Mouse (Mus musculus) limb, embryonic 13.5 days (tissue): Measurements from ENCODE around the gene Ttn. TPM values are rescaled to one million over a fixed set of nuclear protein-coding genes. Genes with fewer than 3 reads are reported as not detected.

Experiments used
- ATAC-seq: fragments of 200-750 bp; cut with Nextera tagmentation; 2 replicates; pipeline ENCODE4 v1.8.0; 2017; ENCODE audit warnings: low read depth, moderate number of reproducible peaks, moderate TSS enrichment; ENCODE audit not compliant: low FRiP score
- H3K27ac ChIP-seq: fragments of 300-500 bp; sonication (generic); 2 replicates; pipeline ENCODE4 v1.5.1; 2015; ENCODE audit warnings: inconsistent platforms, mild to moderate bottlenecking, moderate library complexity
- H3K27me3 ChIP-seq: fragments of 300-500 bp; sonication (generic); 2 replicates; pipeline ENCODE4 v1.6.1; 2015; ENCODE audit warnings: mild to moderate bottlenecking, inconsistent platforms
- H3K36me3 ChIP-seq: fragments of 300-500 bp; sonication (generic); 2 replicates; pipeline ENCODE4 v1.6.1; 2015; ENCODE audit warnings: inconsistent platforms, mild to moderate bottlenecking, moderate library complexity
- H3K4me1 ChIP-seq: fragments of 300-500 bp; sonication (generic); 2 replicates; pipeline ENCODE4 v1.6.1; 2015; ENCODE audit warnings: inconsistent platforms
- H3K4me2 ChIP-seq: fragments of 300-500 bp; sonication (generic); replicated peaks from 2 replicates; pipeline ENCODE4 v1.6.1; 2015; ENCODE audit warnings: inconsistent platforms, mild to moderate bottlenecking, moderate library complexity
- H3K4me3 ChIP-seq: fragments of 300-500 bp; sonication (generic); 2 replicates; pipeline ENCODE4 v1.5.1; 2015; ENCODE audit warnings: moderate library complexity, mild to moderate bottlenecking, inconsistent platforms
- H3K9ac ChIP-seq: fragments of 300-500 bp; sonication (generic); 2 replicates; pipeline ENCODE4 v1.6.1; 2015; ENCODE audit warnings: mild to moderate bottlenecking, inconsistent platforms
- H3K9me3 ChIP-seq: fragments of 300-500 bp; sonication (generic); 2 replicates; pipeline ENCODE4 v1.6.1; 2016; ENCODE audit warnings: inconsistent platforms
- WGBS: fragments of 180-500 bp; shearing (Covaris S2); methylation state at CpG from one replicate; pipeline ENCODE4 v1.1.7; 2015; 5-methylcytosine and 5-hydroxymethylcytosine counted together
- polyA plus RNA-seq: library from polyadenylated mRNA; unstranded; fragments of >200 nt; fragmentation: Nextera tagmentation; extraction: Ambion mirVana; gene quantifications from 2 replicates; pipeline ENCODE4 v1.2.1, GENCODE M21; 2015

The Ttn gene
- polyA plus RNA-seq, 1 experiment from 2014 or later, result 78.9 TPM

DNA sequence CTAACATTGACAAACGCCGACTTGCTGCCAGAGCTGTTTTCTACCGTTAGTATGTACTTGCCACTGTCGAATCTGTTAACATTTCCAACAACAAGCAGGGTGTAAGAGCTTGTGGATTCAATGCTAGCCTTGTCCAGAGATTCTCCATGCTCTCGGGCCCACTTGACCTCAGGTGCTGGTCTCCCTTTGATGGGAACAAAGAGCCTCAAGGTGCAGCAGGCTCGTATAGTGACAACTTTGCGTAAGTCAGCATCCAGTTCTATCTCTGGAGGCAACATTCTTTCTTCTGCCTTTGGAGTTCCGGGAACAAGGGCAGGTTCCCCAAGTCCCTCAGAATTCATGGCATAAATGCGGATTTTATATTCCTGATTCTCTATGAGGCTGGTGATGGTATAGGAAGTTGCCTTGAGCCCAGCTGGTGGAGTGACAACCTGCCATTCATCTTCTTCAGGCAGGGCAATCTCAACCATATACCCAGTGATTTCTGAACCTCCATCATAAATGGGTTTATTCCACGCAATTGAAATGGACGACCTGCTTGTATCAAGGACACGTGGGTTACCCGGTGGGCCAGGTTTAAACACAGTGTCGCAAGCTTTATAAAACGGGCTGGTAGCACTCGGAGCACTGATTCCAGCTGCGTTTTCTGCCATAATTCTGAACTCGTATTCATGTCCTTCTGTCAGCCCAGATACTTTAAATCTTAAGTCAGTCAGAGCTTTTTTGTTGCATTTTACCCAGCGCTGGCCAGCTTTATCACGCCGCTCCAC, 232.8 kb downstream of the Ttn start:
- 93% methylated on average over 21 of the region's 21 CpGs for WGBS
- no peaks in the 10 kb centered on the region for H3K36me3 ChIP-seq
- no peak for ATAC-seq
- H3K9ac ChIP-seq, result no peak overlapping the region
- H3K4me1 ChIP-seq, result no peaks in the 10 kb centered on the region
- H3K27me3 ChIP-seq, result no peaks in the 10 kb centered on the region
- H3K27ac ChIP-seq, result no peak overlapping the region
- H3K4me2 ChIP-seq, result no peak overlapping the region
- H3K9me3 ChIP-seq, result peaks cover 26% of the 10 kb centered on the region
- H3K4me3 ChIP-seq, result no peak overlapping the region

DNA sequence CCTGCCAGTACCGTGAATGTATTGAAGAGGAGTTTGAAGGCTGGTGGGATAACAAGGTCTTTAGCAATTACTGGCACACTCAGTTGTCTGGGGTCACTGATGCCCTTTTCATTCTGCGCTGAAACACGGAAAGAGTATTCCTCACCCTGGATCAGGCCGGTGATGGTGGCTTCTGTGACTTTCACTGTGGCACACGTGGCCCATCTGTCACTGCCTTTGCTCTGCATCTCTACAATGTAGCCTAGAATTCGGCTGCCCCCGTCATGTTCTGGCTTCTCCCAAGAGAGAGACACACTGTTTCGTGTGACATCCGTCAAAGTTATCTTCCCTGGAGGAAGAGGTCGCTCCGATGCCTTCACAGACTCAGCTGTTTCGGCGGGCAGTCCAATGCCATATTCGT, 233.7 kb downstream of the Ttn start:
- no peaks in the 10 kb centered on the region for H3K36me3 ChIP-seq
- no peak for ATAC-seq
- H3K4me1 ChIP-seq, result no peaks in the 10 kb centered on the region
- WGBS, result 92% methylated on average over 14 of the region's 14 CpGs
- no peaks in the 10 kb centered on the region for H3K27me3 ChIP-seq
- no peak overlapping the region for H3K27ac ChIP-seq
- no peak overlapping the region for H3K4me3 ChIP-seq
- no peak overlapping the region for H3K4me2 ChIP-seq
- H3K9me3 ChIP-seq, result peaks cover 26% of the 10 kb centered on the region
- H3K9ac ChIP-seq, result no peak overlapping the region

DNA sequence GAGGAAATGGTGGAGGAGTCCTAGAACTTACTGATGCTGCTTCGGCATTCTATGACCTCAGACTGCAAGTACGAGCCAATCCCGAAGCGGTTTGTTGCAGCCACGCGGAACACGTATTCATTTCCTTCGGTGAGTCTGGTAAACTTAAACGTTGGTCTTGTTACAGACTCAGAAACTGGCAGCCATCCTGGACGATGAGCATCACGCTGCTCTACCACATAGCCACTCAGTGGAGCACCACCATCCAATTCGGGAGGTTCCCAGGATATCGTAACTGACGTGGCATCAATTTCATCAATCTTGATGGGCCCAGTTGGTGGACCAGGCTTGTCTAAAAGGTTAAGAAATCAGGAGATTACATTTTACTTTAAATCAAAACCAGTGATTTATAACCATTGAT, 262.7 kb downstream of the Ttn start:
- H3K27ac ChIP-seq, result no peak overlapping the region
- WGBS, result 93% methylated on average over 14 of the region's 14 CpGs
- no peak overlapping the region for H3K9ac ChIP-seq
- peaks cover 19% of the 10 kb centered on the region for H3K36me3 ChIP-seq
- H3K27me3 ChIP-seq, result no peaks in the 10 kb centered on the region
- peaks cover 9% of the 10 kb centered on the region for H3K9me3 ChIP-seq
- no peak overlapping the region for H3K4me3 ChIP-seq
- no peaks in the 10 kb centered on the region for H3K4me1 ChIP-seq
- H3K4me2 ChIP-seq, result no peak overlapping the region
- no peak for ATAC-seq

DNA sequence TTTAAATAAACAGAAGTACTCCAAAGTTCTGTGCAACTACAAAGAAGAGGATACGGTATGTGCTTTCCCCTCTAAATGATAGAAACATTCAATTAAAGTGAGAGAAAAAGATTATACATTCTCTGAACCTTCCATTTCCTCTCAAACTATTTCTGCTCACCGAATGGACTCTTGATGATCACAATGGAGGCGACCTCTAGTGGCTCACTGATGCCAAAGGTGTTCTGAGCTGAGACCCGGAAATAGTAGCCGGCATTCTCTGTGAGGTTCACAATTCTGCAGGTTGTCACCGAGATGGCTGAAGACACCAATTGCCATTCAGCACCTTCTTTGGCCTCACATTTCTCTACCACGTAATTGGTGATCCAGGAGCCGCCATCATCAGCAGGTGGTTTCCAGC, 267.4 kb downstream of the Ttn start:
- WGBS, result 70% methylated on average over 8 of the region's 8 CpGs
- Histone ChIP-seq H3K4me1 (no peaks in the 10 kb centered on the region), H3K9me3 (peaks cover 29% of the 10 kb centered on the region), H3K9ac (no peak overlapping the region), H3K27me3 (no peaks in the 10 kb centered on the region), H3K36me3 (peaks cover 48% of the 10 kb centered on the region), H3K27ac (no peak overlapping the region), H3K4me3 (no peak overlapping the region), H3K4me2 (no peak overlapping the region)
- ATAC-seq, result no peak

DNA sequence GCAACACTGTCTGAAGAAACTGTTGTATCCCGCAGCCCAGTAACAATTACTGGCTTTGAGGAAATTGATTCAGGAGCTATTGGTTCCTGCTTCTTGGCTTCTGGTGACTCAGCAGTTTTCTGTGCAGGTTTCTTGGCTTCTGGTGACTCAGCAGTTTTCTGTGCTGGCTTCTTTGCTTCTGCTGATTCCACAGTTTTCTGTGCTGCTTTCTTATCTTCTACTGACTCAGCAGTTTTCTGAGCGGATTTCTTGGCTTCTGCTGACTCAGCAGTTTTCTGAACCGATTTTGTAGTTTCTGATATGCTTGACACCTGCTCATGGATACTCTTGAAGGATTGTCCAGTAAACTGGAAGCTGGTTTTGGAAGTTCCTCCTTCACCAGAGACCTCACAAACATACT, 273.8 kb downstream of the Ttn start:
- Histone ChIP-seq H3K36me3 (peaks cover 40% of the 10 kb centered on the region), H3K27ac (no peak overlapping the region), H3K4me1 (no peaks in the 10 kb centered on the region), H3K4me3 (no peak overlapping the region), H3K9me3 (peaks cover 27% of the 10 kb centered on the region), H3K4me2 (no peak overlapping the region), H3K9ac (no peak overlapping the region), H3K27me3 (no peaks in the 10 kb centered on the region)
- WGBS, result 86% methylated on average over 3 of the region's 3 CpGs
- ATAC-seq, result no peak

DNA sequence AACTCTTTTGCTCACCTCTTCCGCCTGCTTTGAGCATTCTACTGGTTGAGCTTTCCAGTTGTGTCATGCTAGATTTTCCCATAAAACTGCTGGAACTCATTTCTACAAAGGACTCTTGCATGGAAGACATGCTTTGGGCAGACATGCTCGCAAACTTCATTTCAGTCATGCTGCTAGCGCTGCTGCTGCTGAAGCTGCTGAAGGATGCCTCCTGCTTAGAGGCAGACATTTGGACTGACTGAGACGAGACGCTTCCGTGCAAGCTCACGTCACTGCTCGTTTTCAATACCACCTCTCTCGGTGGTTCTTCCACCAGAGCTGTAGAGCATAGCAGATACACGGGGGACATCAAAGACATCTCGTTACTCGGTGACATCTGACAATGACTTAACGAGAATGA, 276.7 kb downstream of the Ttn start:
- Histone ChIP-seq H3K9me3 (peaks cover 12% of the 10 kb centered on the region), H3K4me1 (no peaks in the 10 kb centered on the region), H3K27me3 (no peaks in the 10 kb centered on the region), H3K27ac (no peak overlapping the region), H3K4me2 (no peak overlapping the region), H3K4me3 (no peak overlapping the region), H3K36me3 (peaks cover 22% of the 10 kb centered on the region), H3K9ac (no peak overlapping the region)
- no peak for ATAC-seq
- WGBS, result 82% methylated on average over 13 of the region's 13 CpGs

DNA sequence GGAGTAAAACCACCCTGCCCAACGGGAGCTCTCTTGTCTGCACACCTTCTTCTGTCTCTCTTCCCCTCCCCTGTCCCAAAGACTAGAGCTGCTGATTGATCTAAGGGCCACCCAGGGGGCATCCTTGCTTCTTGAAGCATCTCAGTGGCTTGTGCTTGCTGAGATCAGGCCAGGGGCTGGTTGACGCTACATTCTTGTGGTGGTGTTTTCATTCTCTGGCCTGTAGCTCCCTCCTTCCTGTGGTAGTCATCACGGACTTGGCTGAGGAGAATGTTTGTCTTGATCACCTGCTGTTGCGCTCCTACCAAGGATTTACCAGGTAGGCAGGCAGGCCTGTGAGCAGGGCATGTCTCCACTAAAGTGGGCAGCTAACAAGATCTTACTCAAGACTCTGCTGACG, 279.6 kb downstream of the Ttn start:
- no peak for ATAC-seq
- no peaks in the 10 kb centered on the region for H3K27me3 ChIP-seq

DNA sequence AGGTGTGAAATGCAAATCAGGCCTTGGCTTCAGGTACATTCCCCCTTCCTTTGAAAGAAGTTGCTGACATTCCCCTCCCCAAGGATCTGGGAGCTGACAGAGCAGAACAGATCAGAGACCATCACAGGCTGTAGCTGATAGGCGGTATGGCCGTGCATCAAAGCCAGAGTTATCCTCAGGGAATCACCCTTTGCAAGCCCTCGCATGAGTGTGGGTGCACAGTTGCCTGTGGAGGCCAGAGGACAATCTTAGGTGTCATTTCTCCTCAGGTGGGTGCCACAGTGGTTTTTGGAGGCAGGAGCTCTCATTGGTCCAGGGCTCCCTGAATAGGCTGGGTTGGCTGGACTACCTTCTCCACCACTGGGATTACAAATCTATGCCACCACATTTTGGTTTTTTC, 280.2 kb downstream of the Ttn start:
- 80% methylated on average over 3 of the region's 3 CpGs for WGBS
- no peak overlapping the region for H3K27ac ChIP-seq
- H3K4me2 ChIP-seq, result no peak overlapping the region
- no peaks in the 10 kb centered on the region for H3K9me3 ChIP-seq
- H3K4me3 ChIP-seq, result no peak overlapping the region
- no peak overlapping the region for H3K9ac ChIP-seq
- ATAC-seq, result no peak
- H3K36me3 ChIP-seq, result peaks cover 17% of the 10 kb centered on the region
- H3K4me1 ChIP-seq, result peaks cover 3% of the 10 kb centered on the region; the same call in 1 of the 2 replicates
- no peaks in the 10 kb centered on the region for H3K27me3 ChIP-seq

More for the DNA sequence above, 279.6 kb downstream of the Ttn start:
- Histone ChIP-seq H3K4me3 (no peak overlapping the region), H3K36me3 (peaks cover 11% of the 10 kb centered on the region), H3K9ac (no peak overlapping the region), H3K27ac (no peak overlapping the region), H3K9me3 (no peaks in the 10 kb centered on the region), H3K4me2 (no peak overlapping the region), H3K4me1 (peaks cover 3% of the 10 kb centered on the region; the same call in 1 of the 2 replicates)
- 79% methylated on average over 5 of the region's 5 CpGs for WGBS

DNA sequence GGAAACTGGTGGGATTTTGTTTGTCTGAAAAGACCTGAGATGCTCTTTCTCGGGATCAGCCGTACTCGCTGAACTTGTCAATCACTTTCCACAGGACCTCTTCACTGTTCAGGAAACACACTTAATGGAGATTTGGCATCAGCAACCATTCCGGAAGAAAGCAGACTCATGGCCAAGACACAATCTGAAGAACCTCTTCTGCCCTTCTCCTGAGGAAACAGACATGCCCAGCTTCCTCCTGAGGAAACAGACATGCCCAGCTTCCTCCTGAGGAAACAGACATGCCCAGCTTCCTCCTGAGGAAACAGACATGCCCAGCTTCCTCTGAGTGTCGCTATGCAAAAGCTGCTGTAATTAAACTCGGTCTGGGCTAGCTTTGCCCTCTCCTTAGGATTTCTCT, 287.1 kb downstream of the Ttn start:
- WGBS, result 86% methylated on average over 6 of the region's 6 CpGs
- no peak overlapping the region for H3K4me2 ChIP-seq
- H3K27ac ChIP-seq, result no peak overlapping the region
- peaks cover 3% of the 10 kb centered on the region; the same call in 1 of the 2 replicates for H3K4me1 ChIP-seq
- H3K36me3 ChIP-seq, result peaks cover 59% of the 10 kb centered on the region
- no peak overlapping the region for H3K9ac ChIP-seq
- no peak overlapping the region for H3K4me3 ChIP-seq
- ATAC-seq, result no peak
- no peaks in the 10 kb centered on the region for H3K27me3 ChIP-seq
- no peaks in the 10 kb centered on the region for H3K9me3 ChIP-seq

DNA sequence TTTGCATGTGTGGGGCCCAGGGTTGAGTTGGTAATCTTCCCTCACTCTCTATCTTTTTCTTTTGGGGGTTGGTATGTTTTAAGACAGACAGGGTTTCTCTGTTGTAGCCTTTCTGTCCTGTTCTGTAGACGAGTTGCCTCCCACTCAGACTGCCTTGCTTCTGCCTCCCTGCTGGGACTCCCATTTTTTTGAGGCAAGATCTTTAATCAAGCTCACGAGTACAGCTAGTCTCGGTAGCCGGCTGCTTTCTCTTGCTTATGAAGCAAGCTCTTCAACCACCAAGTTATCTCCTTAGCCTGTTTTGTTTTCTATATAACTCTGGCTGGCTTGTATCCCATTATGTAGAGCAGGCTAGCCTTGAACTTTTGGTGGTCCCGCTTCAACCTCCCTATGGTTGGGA, 288.6 kb downstream of the Ttn start:
- Histone ChIP-seq H3K4me1 (no peaks in the 10 kb centered on the region), H3K36me3 (peaks cover 69% of the 10 kb centered on the region), H3K27ac (no peak overlapping the region), H3K9ac (no peak overlapping the region), H3K27me3 (no peaks in the 10 kb centered on the region), H3K4me2 (no peak overlapping the region), H3K4me3 (no peak overlapping the region), H3K9me3 (no peaks in the 10 kb centered on the region)
- WGBS, result 82% methylated on average over 5 of the region's 5 CpGs
- no peak for ATAC-seq

DNA sequence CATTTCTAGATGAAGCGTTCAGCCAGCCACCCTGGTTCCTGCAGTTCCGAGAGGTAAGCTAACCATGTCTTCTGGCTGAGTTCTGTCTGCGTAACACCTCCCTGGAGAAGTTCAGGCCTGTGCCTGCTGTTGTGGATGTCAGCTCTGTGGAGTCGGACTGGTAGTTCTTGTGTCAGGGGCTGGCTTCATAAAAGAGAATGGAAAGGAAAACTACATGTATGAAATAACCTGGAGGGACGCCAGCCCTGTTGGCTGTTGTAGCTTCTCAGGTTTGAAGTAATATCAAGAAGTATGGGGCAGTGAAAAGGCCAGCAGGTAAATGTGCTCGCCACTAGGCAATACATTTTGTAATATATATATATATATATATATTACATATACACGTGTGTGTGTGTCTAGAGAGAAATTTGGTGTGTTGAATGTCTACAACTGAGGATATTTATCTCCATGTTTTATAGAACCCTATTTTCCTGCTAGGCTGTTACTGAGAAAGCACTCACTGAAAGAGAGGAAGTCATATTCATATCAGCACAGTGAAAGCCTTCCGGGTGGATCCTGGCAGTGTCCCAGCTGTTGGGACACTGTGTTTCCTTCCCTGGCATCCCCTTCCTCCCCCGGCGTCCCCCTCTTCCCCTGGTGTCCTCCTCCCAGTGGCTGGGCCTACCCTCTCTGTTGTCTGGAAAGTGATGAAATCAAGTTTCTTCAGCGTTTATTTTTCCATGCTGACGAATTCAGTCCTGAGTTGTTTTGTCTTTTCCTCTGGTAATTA, 291.7 kb downstream of the Ttn start:
- H3K4me3 ChIP-seq, result no peak overlapping the region
- H3K9ac ChIP-seq, result no peak overlapping the region
- no peaks in the 10 kb centered on the region for H3K4me1 ChIP-seq
- no peak overlapping the region for H3K4me2 ChIP-seq
- H3K9me3 ChIP-seq, result no peaks in the 10 kb centered on the region
- H3K36me3 ChIP-seq, result peaks cover 90% of the 10 kb centered on the region
- no peak overlapping the region for H3K27ac ChIP-seq
- WGBS, result 86% methylated on average over 12 of the region's 12 CpGs
- ATAC-seq, result no peak; the same call in 1 of the 2 replicates
- no peaks in the 10 kb centered on the region for H3K27me3 ChIP-seq

DNA sequence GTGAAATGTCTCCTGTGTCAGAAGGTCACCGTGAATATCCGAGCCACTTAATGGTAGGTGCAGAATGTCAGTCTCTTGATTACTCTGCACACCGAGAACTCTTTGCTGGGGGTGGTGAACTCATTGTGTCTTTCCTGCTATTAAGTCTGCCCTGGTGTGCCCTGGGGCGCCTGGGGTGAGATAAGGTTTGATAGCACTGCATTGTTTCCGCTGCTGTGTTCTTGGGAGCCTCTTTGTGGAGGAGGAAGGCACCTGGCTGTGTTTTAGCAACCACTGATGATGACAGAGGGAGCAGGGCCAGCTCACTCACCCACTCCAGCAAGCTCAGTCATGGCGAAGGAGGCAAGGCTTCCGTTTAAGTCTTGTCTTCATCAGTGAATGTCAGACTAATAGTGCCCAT, 294.2 kb downstream of the Ttn start:
- no peaks in the 10 kb centered on the region for H3K9me3 ChIP-seq
- H3K27ac ChIP-seq, result no peak overlapping the region
- H3K9ac ChIP-seq, result no peak overlapping the region
- no peaks in the 10 kb centered on the region for H3K27me3 ChIP-seq
- no peak overlapping the region for H3K4me3 ChIP-seq
- H3K4me1 ChIP-seq, result no peaks in the 10 kb centered on the region
- WGBS, result 66% methylated on average over 7 of the region's 7 CpGs
- no peak for ATAC-seq
- H3K4me2 ChIP-seq, result no peak overlapping the region
- peaks cover 88% of the 10 kb centered on the region for H3K36me3 ChIP-seq
